Mouse (Mus musculus): Measurements from ENCODE around the gene Eci1. TPM values are rescaled to one million over a fixed set of nuclear protein-coding genes. Genes with fewer than 3 reads are reported as not detected.

The Eci1 gene
- polyA plus RNA-seq, 1 experiment: 55.4 TPM

GRCm38 (mm10) chr17:24429201-24429983 is 3.0 kb downstream of the Eci1 start:
- peak overlapping the region; percentile 52; the same call in 1 of the 2 replicates for H3K27ac ChIP-seq (ENCODE audit: insufficient read depth, low read length)
- TF ChIP-seq CTCF (IDR thresholded peaks at IDR 0.05; ENCODE audit: extremely low read depth, insufficient read depth, low read length) (no peak), POLR2A (IDR thresholded peaks at IDR 0.05; ENCODE audit: extremely low read depth, insufficient read depth, low read length) (peak; percentile 28; the same call in 1 of the 2 replicates)

GRCm38 (mm10) chr17:24437016-24437415 is 10.6 kb downstream of the Eci1 start:
- Histone ChIP-seq H3K4me3 (ENCODE audit: insufficient read depth, low read length) (no peak overlapping the region), H3K27ac (ENCODE audit: insufficient read depth, low read length) (no peak overlapping the region), H3K4me1 (ENCODE audit: control insufficient read depth, insufficient read depth, low read length) (no peaks in the 10 kb centered on the region)
- no peak for TF ChIP-seq POLR2A (IDR thresholded peaks at IDR 0.05; ENCODE audit: extremely low read depth, insufficient read depth, low read length)
- peak; percentile 55 for TF ChIP-seq CTCF (IDR thresholded peaks at IDR 0.05; ENCODE audit: extremely low read depth, insufficient read depth, low read length)

More at GRCm38 (mm10) chr17:24429201-24429983, 3.0 kb downstream of the Eci1 start:
- Histone ChIP-seq H3K4me3 (ENCODE audit: insufficient read depth, low read length) (no peak overlapping the region), H3K4me1 (ENCODE audit: control insufficient read depth, insufficient read depth, low read length) (no peaks in the 10 kb centered on the region)

GRCm38 (mm10) chr17:24440377-24440776 is 13.9 kb downstream of the Eci1 start:
- Histone ChIP-seq H3K4me1 (ENCODE audit: control insufficient read depth, insufficient read depth, low read length) (no peaks in the 10 kb centered on the region), H3K4me3 (ENCODE audit: insufficient read depth, low read length) (no peak overlapping the region), H3K27ac (ENCODE audit: insufficient read depth, low read length) (no peak overlapping the region)
- TF ChIP-seq CTCF (IDR thresholded peaks at IDR 0.05; ENCODE audit: extremely low read depth, insufficient read depth, low read length): no peak

GRCm38 (mm10) chr17:24441148-24441547 is 14.7 kb downstream of the Eci1 start:
- Histone ChIP-seq H3K4me1 (ENCODE audit: control insufficient read depth, insufficient read depth, low read length) (no peaks in the 10 kb centered on the region), H3K4me3 (ENCODE audit: insufficient read depth, low read length) (no peak overlapping the region), H3K27ac (ENCODE audit: insufficient read depth, low read length) (no peak overlapping the region)
- TF ChIP-seq CTCF (IDR thresholded peaks at IDR 0.05; ENCODE audit: extremely low read depth, insufficient read depth, low read length): 0 out of 2 replicates have a peak, but pooled peaks have one; percentile 16
- no peak for TF ChIP-seq POLR2A (IDR thresholded peaks at IDR 0.05; ENCODE audit: extremely low read depth, insufficient read depth, low read length)

GRCm38 (mm10) chr17:24442107-24442506 is 15.7 kb downstream of the Eci1 start:
- Histone ChIP-seq H3K4me3 (ENCODE audit: insufficient read depth, low read length) (no peak overlapping the region), H3K27ac (ENCODE audit: insufficient read depth, low read length) (no peak overlapping the region), H3K4me1 (ENCODE audit: control insufficient read depth, insufficient read depth, low read length) (no peaks in the 10 kb centered on the region)
- no peak for TF ChIP-seq POLR2A (IDR thresholded peaks at IDR 0.05; ENCODE audit: extremely low read depth, insufficient read depth, low read length)
- TF ChIP-seq CTCF (IDR thresholded peaks at IDR 0.05; ENCODE audit: extremely low read depth, insufficient read depth, low read length): no peak

- no peak for TF ChIP-seq CTCF (IDR thresholded peaks at IDR 0.05; ENCODE audit: extremely low read depth, insufficient read depth, low read length)
- TF ChIP-seq POLR2A (IDR thresholded peaks at IDR 0.05; ENCODE audit: extremely low read depth, insufficient read depth, low read length): no peak
- H3K4me3 ChIP-seq (ENCODE audit: insufficient read depth, low read length): no peak within 1 kb of the TSS
- no peaks in the 10 kb centered on the region for H3K4me1 ChIP-seq (ENCODE audit: control insufficient read depth, insufficient read depth, low read length)
- H3K27ac ChIP-seq (ENCODE audit: insufficient read depth, low read length): no peak within 1 kb of the TSS
Measured at GRCm38 (mm10) chr17:24442632-24443155, 16.3 kb downstream of the Eci1 start, which contains the start of gene Dnase1l2. Dnase1l2 (minus strand) TSS chr17:24443105.

GRCm38 (mm10) chr17:24443409-24443808 is 17.0 kb downstream of the Eci1 start:
- no peak overlapping the region for H3K27ac ChIP-seq (ENCODE audit: insufficient read depth, low read length)
- no peak overlapping the region for H3K4me3 ChIP-seq (ENCODE audit: insufficient read depth, low read length)
- TF ChIP-seq CTCF (IDR thresholded peaks at IDR 0.05; ENCODE audit: extremely low read depth, insufficient read depth, low read length): no peak
- no peaks in the 10 kb centered on the region for H3K4me1 ChIP-seq (ENCODE audit: control insufficient read depth, insufficient read depth, low read length)

- Histone ChIP-seq H3K4me3 (ENCODE audit: insufficient read depth, low read length) (no peak overlapping the region), H3K27ac (ENCODE audit: insufficient read depth, low read length) (no peak overlapping the region), H3K4me1 (ENCODE audit: control insufficient read depth, insufficient read depth, low read length) (no peaks in the 10 kb centered on the region)
- TF ChIP-seq CTCF (IDR thresholded peaks at IDR 0.05; ENCODE audit: extremely low read depth, insufficient read depth, low read length) (no peak), POLR2A (IDR thresholded peaks at IDR 0.05; ENCODE audit: extremely low read depth, insufficient read depth, low read length) (no peak)
Measured at GRCm38 (mm10) chr17:24446590-24446989, 20.1 kb downstream of the Eci1 start.

- H3K27ac ChIP-seq (ENCODE audit: insufficient read depth, low read length): no peak overlapping the region
- TF ChIP-seq CTCF (IDR thresholded peaks at IDR 0.05; ENCODE audit: extremely low read depth, insufficient read depth, low read length) (no peak), POLR2A (IDR thresholded peaks at IDR 0.05; ENCODE audit: extremely low read depth, insufficient read depth, low read length) (no peak)
- no peaks in the 10 kb centered on the region; the same call in 1 of the 2 replicates for H3K4me1 ChIP-seq (ENCODE audit: control insufficient read depth, insufficient read depth, low read length)
- no peak overlapping the region for H3K4me3 ChIP-seq (ENCODE audit: insufficient read depth, low read length)
Measured at GRCm38 (mm10) chr17:24449507-24449906, 23.1 kb downstream of the Eci1 start.

GRCm38 (mm10) chr17:24451220-24451619 is 24.8 kb downstream of the Eci1 start:
- Histone ChIP-seq H3K27ac (ENCODE audit: insufficient read depth, low read length) (no peak overlapping the region), H3K4me3 (ENCODE audit: insufficient read depth, low read length) (no peak overlapping the region), H3K4me1 (ENCODE audit: control insufficient read depth, insufficient read depth, low read length) (no peaks in the 10 kb centered on the region; the same call in 1 of the 2 replicates)
- TF ChIP-seq POLR2A (IDR thresholded peaks at IDR 0.05; ENCODE audit: extremely low read depth, insufficient read depth, low read length) (no peak), CTCF (IDR thresholded peaks at IDR 0.05; ENCODE audit: extremely low read depth, insufficient read depth, low read length) (no peak)

Measured in cortical plate, adult 2 months (tissue).